Mouse (Mus musculus) liver, postnatal 0 days (tissue): ENCODE measurements around the gene Kcnq2.

Source experiments
- CTCF ChIP-seq: sonication (generic); IDR thresholded peaks from 2 replicates; pipeline ENCODE4 v1.5.1; 2016; ENCODE audit warnings: antibody characterized with exemption, low read depth
- EP300 ChIP-seq: IDR thresholded peaks from 2 replicates; pipeline ENCODE4 v1.6.1; 2016; ENCODE audit warnings: antibody characterized with exemption, low read depth, mild to moderate bottlenecking

GRCm38 (mm10) chr2:181043437-181043836, 91.7 kb downstream of the Kcnq2 start, which contains the start of gene Chrna4:
- no peak for TF ChIP-seq CTCF
- no peak for TF ChIP-seq EP300
